Mouse (Mus musculus) liver, embryonic 14 days (tissue): ENCODE results near the gene Snx11. TPM values are rescaled to one million over a fixed set of nuclear protein-coding genes. Genes with fewer than 3 reads are reported as not detected.

Source experiments
- polyA plus RNA-seq: library from polyadenylated mRNA; depleted of rRNA; stranded (reverse); fragments of >200 nt; gene quantifications from 2 replicates; pipeline ENCODE4 v1.2.3, GENCODE M21; 2012; rRNA removed

The Snx11 gene
- polyA plus RNA-seq: 7.9 and 10.8 TPM in 2 replicates

GRCm38 (mm10) chr11:96776968-96777962 is at the start of gene Snx11:
Gene Snx11, minus strand, starts transcription at chr11:96777559.

GRCm38 (mm10) chr11:96788871-96789795 is 11.8 kb upstream of the Snx11 start, which contains the start of gene Cbx1:
Gene Cbx1, plus strand, starts transcription at chr11:96789127.

Other genes starting within 250 kb of the Snx11 start
- 26.4 and 28.4 TPM in 2 replicates for gene Cbx1, start 11.6 kb upstream of the Snx11 start, polyA plus RNA-seq
- 14.4 and 16.3 TPM in 2 replicates for gene Nfe2l1, start 52.4 kb upstream of the Snx11 start, polyA plus RNA-seq
- 9.9 and 10.1 TPM in 2 replicates for gene Copz2, start 72.3 kb upstream of the Snx11 start, polyA plus RNA-seq
- gene Cdk5rap3, start 138.9 kb upstream of the Snx11 start, polyA plus RNA-seq: 19.3 and 21.0 TPM in 2 replicates
- 1.9 and 2.2 TPM in 2 replicates for gene Prr15l, start 150.5 kb upstream of the Snx11 start, polyA plus RNA-seq
- 314 and 383 TPM in 2 replicates for gene Pnpo, start 166.4 kb upstream of the Snx11 start, polyA plus RNA-seq
- 6.3 and 8.3 TPM in 2 replicates for gene Sp2, start 205.4 kb upstream of the Snx11 start, polyA plus RNA-seq
- gene Sp6, start 235.8 kb upstream of the Snx11 start, polyA plus RNA-seq: 0.03 and 0.08 TPM in 2 replicates